Mouse (Mus musculus) midbrain, postnatal 0 days (tissue): Measurements from ENCODE around the gene Mrpl33. TPM values are rescaled to one million over a fixed set of nuclear protein-coding genes. Genes with fewer than 3 reads are reported as not detected.

Experiments
- ATAC-seq: fragments of 200-750 bp; cut with Nextera tagmentation; 2 replicates; pipeline ENCODE4 v1.8.0; 2017; ENCODE audit warnings: moderate number of reproducible peaks, mild to moderate bottlenecking, moderate TSS enrichment, moderate library complexity; ENCODE audit not compliant: low FRiP score
- DNase-seq: peaks from one replicate; pipeline ENCODE4 v3.0.0-alpha.2; 2015; ENCODE audit warnings: low spot score
- H3K27ac ChIP-seq: fragments of 300-500 bp; sonication (generic); 2 replicates; pipeline ENCODE4 v1.5.1; 2014; ENCODE audit warnings: low read depth, mild to moderate bottlenecking, low read length, mixed read lengths
- H3K27me3 ChIP-seq: fragments of 300-500 bp; sonication (generic); 2 replicates; pipeline ENCODE4 v1.6.1; 2014; ENCODE audit warnings: low read length, control low read depth, mixed read lengths; ENCODE audit not compliant: insufficient read depth
- H3K36me3 ChIP-seq: fragments of 300-500 bp; sonication (generic); 2 replicates; pipeline ENCODE4 v1.6.1; 2014; ENCODE audit warnings: low read length, control low read depth, mixed read lengths; ENCODE audit not compliant: insufficient read depth
- H3K4me1 ChIP-seq: fragments of 300-500 bp; sonication (generic); 2 replicates; pipeline ENCODE4 v1.6.1; 2014; ENCODE audit warnings: mild to moderate bottlenecking, control low read depth, antibody characterized with exemption, low read length, mixed read lengths; ENCODE audit not compliant: insufficient read depth
- H3K4me2 ChIP-seq: fragments of 300-500 bp; sonication (generic); 2 replicates; pipeline ENCODE4 v1.6.1; 2014; ENCODE audit warnings: low read depth, mild to moderate bottlenecking, low read length, mixed read lengths; ENCODE audit not compliant: poor library complexity, severe bottlenecking
- H3K4me3 ChIP-seq: fragments of 300-500 bp; sonication (generic); 2 replicates; pipeline ENCODE4 v1.5.1; 2014; ENCODE audit warnings: low read depth, mild to moderate bottlenecking, low read length, moderate library complexity
- H3K9ac ChIP-seq: fragments of 300-500 bp; sonication (generic); replicated peaks from 2 replicates; pipeline ENCODE4 v1.6.1; 2014; ENCODE audit warnings: mild to moderate bottlenecking, low read length, moderate library complexity, mixed read lengths; ENCODE audit not compliant: poor library complexity, severe bottlenecking
- H3K9me3 ChIP-seq: fragments of 300-500 bp; sonication (generic); 2 replicates; pipeline ENCODE4 v1.6.1; 2016; ENCODE audit warnings: low read length, control low read depth
- CTCF ChIP-seq: IDR thresholded peaks from 2 replicates; pipeline ENCODE4 v1.5.1; 2016; ENCODE audit warnings: antibody characterized with exemption, mild to moderate bottlenecking
- WGBS: fragments of 180-500 bp; shearing (Covaris S2); extraction: QIAGEN DNeasy Blood & Tissue Kit; methylation state at CpG from one replicate; pipeline ENCODE4 v1.1.7; 2014; 5-methylcytosine and 5-hydroxymethylcytosine counted together
- polyA plus RNA-seq: library from polyadenylated mRNA; unstranded; fragments of >200 nt; fragmentation: Nextera tagmentation; extraction: Ambion mirVana; gene quantifications from 2 replicates; pipeline ENCODE4 v1.2.1, GENCODE M21; 2015
- total RNA-seq: library from RNA; depleted of rRNA; stranded (reverse); fragments of >200 nt; gene quantifications from 2 replicates; pipeline ENCODE4 v1.2.3, GENCODE M21; 2014

Mrpl33 gene
- total and polyA plus RNA-seq, 2 experiments from 2014 or later, result 79.9 to 283 TPM

- Histone ChIP-seq H3K4me1 (no peaks in the 10 kb centered on the region), H3K4me2 (no peak overlapping the region), H3K27ac (no peak overlapping the region), H3K4me3 (no peak overlapping the region), H3K9ac (no peak overlapping the region), H3K36me3 (0 out of 2 replicates have a peak, but pooled peaks cover 6% of the 10 kb centered on the region), H3K9me3 (no peaks in the 10 kb centered on the region), H3K27me3 (no peaks in the 10 kb centered on the region)
- DNase-seq (no peak), ATAC-seq (no peak)
- TF ChIP-seq CTCF, result no peak
- WGBS, result 87% methylated on average over 6 of the region's 6 CpGs
These were observed 49.1 kb downstream of the Mrpl33 start for GRCm38 (mm10) chr5:31645798-31646197.

- no peak for TF ChIP-seq CTCF
- Histone ChIP-seq H3K27ac (no peak overlapping the region), H3K9me3 (no peaks in the 10 kb centered on the region), H3K4me1 (no peaks in the 10 kb centered on the region), H3K9ac (no peak overlapping the region), H3K4me2 (no peak overlapping the region), H3K4me3 (no peak overlapping the region), H3K36me3 (0 out of 2 replicates have a peak, but pooled peaks cover 4% of the 10 kb centered on the region), H3K27me3 (no peaks in the 10 kb centered on the region)
- WGBS, result 91% methylated on average over 6 of the region's 6 CpGs
- no peak for DNase-seq
- ATAC-seq, result no peak
These were observed 49.8 kb downstream of the Mrpl33 start for GRCm38 (mm10) chr5:31646574-31646973.

DNA sequence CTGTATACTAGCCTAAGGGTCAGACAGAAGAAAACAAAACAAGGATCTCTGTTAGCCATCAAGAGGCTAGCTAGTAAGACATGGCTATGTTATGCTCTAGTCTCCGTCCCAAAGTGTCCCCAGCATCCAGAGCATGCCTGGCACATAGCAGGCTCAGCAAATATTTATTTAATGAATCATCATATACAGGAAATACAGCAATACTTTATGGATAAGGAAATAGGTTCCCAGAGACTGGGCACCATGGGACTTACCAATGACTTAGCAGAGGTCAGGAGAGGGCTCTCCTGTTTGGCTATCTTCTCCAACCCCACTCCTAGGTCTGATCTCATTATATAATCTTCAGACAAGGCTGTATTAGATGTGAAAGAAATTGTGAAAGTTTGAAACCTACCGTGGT lies 50.6 kb downstream of the Mrpl33 start:
- WGBS, result 91% methylated on average over 2 of the region's 2 CpGs
- no peaks in the 10 kb centered on the region for H3K4me1 ChIP-seq
- H3K27me3 ChIP-seq, result no peaks in the 10 kb centered on the region

DNA sequence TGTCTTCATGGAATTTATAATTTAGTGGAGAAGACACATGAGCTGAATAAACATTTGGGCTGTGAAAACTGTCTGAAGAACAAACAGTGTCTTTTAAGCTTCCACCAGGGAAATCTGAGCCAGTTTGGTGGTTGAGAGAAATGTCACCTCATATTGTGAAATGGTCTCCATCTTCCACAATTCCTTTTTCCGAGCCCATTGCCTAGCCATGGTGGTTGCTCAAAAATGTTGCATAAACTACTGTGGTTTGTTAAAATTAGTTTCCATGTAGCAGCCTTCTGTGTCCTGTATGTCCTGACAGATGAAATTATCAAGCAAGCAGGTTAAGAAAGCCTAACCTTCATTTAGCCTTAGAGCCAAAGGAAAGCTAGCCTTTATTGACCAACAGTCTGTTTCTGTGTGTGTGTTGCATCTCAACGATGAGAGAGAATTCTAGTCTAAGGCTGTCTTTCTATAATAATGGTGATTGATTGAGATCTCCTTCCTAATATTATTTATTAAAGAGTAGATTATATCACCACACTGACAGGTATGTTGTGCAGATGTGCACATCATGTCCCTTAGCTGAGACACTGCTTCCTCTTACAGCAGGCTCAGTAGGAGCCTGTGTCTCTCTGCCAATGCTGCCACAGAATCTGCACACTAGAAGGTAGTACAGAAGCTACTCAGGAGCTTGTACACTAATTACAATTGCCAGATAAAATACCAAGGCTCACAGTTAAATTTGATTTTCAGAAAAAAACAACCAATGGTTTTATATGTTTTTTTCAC lies 54.0 kb downstream of the Mrpl33 start:
- H3K9me3 ChIP-seq, result no peaks in the 10 kb centered on the region
- DNase-seq (no peak), ATAC-seq (no peak)
- H3K27ac ChIP-seq, result no peak overlapping the region
- WGBS, result 91% methylated on average over 2 of the region's 2 CpGs
- TF ChIP-seq CTCF, result no peak
- no peak overlapping the region for H3K4me2 ChIP-seq
- no peaks in the 10 kb centered on the region for H3K4me1 ChIP-seq
- H3K27me3 ChIP-seq, result no peaks in the 10 kb centered on the region
- no peak overlapping the region for H3K4me3 ChIP-seq
- no peaks in the 10 kb centered on the region for H3K36me3 ChIP-seq
- no peak overlapping the region for H3K9ac ChIP-seq

More for the DNA sequence above, 50.6 kb downstream of the Mrpl33 start:
- no peak overlapping the region for H3K4me3 ChIP-seq
- H3K27ac ChIP-seq, result no peak overlapping the region
- no peak for DNase-seq
- no peak overlapping the region for H3K9ac ChIP-seq
- H3K9me3 ChIP-seq, result no peaks in the 10 kb centered on the region
- 0 out of 2 replicates have a peak, but pooled peaks cover 4% of the 10 kb centered on the region for H3K36me3 ChIP-seq
- no peak for ATAC-seq
- no peak for TF ChIP-seq CTCF
- H3K4me2 ChIP-seq, result no peak overlapping the region

- 87% methylated on average over 1 of the region's 1 CpGs for WGBS
- Histone ChIP-seq H3K36me3 (no peaks in the 10 kb centered on the region), H3K27ac (no peak overlapping the region), H3K4me2 (no peak overlapping the region), H3K9ac (no peak overlapping the region), H3K4me1 (no peaks in the 10 kb centered on the region), H3K4me3 (no peak overlapping the region), H3K9me3 (no peaks in the 10 kb centered on the region), H3K27me3 (no peaks in the 10 kb centered on the region)
- no peak for DNase-seq
- ATAC-seq, result no peak
- TF ChIP-seq CTCF, result no peak
These were observed 59.0 kb downstream of the Mrpl33 start for GRCm38 (mm10) chr5:31655688-31656190.

GRCm38 (mm10) chr5:31666176-31666575 lies 69.4 kb downstream of the Mrpl33 start:
- WGBS, result 31% methylated on average over 1 of the region's 1 CpGs

More at GRCm38 (mm10) chr5:31666176-31666575, 69.4 kb downstream of the Mrpl33 start:
- Histone ChIP-seq H3K36me3 (no peaks in the 10 kb centered on the region), H3K4me1 (no peaks in the 10 kb centered on the region), H3K27ac (no peak overlapping the region), H3K4me3 (no peak overlapping the region), H3K9me3 (no peaks in the 10 kb centered on the region), H3K9ac (no peak overlapping the region), H3K27me3 (no peaks in the 10 kb centered on the region), H3K4me2 (no peak overlapping the region)
- DNase-seq (no peak), ATAC-seq (no peak)
- no peak for TF ChIP-seq CTCF
